Mouse (Mus musculus) hindbrain, embryonic 16.5 days (tissue): Measurements from ENCODE around the gene Lrp2bp. TPM values are rescaled to one million over a fixed set of nuclear protein-coding genes. Genes with fewer than 3 reads are reported as not detected.
A peak's percentile ranks its signal among the peaks of the same experiment; 100 is the strongest.

ENCODE experiments used
- ATAC-seq: fragments of 200-750 bp; cut with Nextera tagmentation; 2 replicates; pipeline ENCODE4 v1.8.0; 2017; ENCODE audit warnings: moderate TSS enrichment, moderate library complexity
- H3K27ac ChIP-seq: fragments of 300-500 bp; sonication (generic); 2 replicates; pipeline ENCODE4 v1.5.1; 2014; ENCODE audit warnings: low read depth, mild to moderate bottlenecking, control low read depth, low read length, moderate library complexity
- H3K27me3 ChIP-seq: fragments of 300-500 bp; sonication (generic); replicated peaks from 2 replicates; pipeline ENCODE4 v1.6.1; 2014; ENCODE audit warnings: low read length; ENCODE audit not compliant: control insufficient read depth, insufficient read depth
- H3K36me3 ChIP-seq: fragments of 300-500 bp; sonication (generic); 2 replicates; pipeline ENCODE4 v1.6.1; 2014; ENCODE audit warnings: mild to moderate bottlenecking, low read length, moderate library complexity, mixed read lengths; ENCODE audit not compliant: control insufficient read depth, insufficient read depth
- H3K4me1 ChIP-seq: fragments of 300-500 bp; sonication (generic); 2 replicates; pipeline ENCODE4 v1.6.1; 2014; ENCODE audit warnings: low read depth, low read length; ENCODE audit not compliant: control insufficient read depth, insufficient read depth
- H3K4me2 ChIP-seq: fragments of 300-500 bp; sonication (generic); 2 replicates; pipeline ENCODE4 v1.6.1; 2014; ENCODE audit warnings: mild to moderate bottlenecking, low read length, control low read depth, moderate library complexity
- H3K4me3 ChIP-seq: fragments of 300-500 bp; sonication (generic); 2 replicates; pipeline ENCODE4 v1.5.1; 2014; ENCODE audit warnings: mild to moderate bottlenecking, low read length, control low read depth, moderate library complexity
- H3K9ac ChIP-seq: fragments of 300-500 bp; sonication (generic); 2 replicates; pipeline ENCODE4 v1.6.1; 2014; ENCODE audit warnings: low read depth, mild to moderate bottlenecking, control low read depth, low read length, moderate library complexity
- H3K9me3 ChIP-seq: fragments of 300-500 bp; sonication (generic); 2 replicates; pipeline ENCODE4 v1.6.1; 2014; ENCODE audit warnings: mild to moderate bottlenecking, low read length, moderate library complexity; ENCODE audit not compliant: control insufficient read depth
- WGBS: fragments of 180-500 bp; shearing (Covaris S2); extraction: QIAGEN DNeasy Blood & Tissue Kit; methylation state at CpG from one replicate; pipeline ENCODE4 v1.1.7; 2014; 5-methylcytosine and 5-hydroxymethylcytosine counted together
- polyA plus RNA-seq: library from polyadenylated mRNA; unstranded; fragments of >200 nt; fragmentation: Nextera tagmentation; extraction: Ambion mirVana; gene quantifications from 2 replicates; pipeline ENCODE4 v1.2.1, GENCODE M21; 2015

The Lrp2bp gene
- 0.54 and 0.84 TPM in 2 replicates for polyA plus RNA-seq

DNA sequence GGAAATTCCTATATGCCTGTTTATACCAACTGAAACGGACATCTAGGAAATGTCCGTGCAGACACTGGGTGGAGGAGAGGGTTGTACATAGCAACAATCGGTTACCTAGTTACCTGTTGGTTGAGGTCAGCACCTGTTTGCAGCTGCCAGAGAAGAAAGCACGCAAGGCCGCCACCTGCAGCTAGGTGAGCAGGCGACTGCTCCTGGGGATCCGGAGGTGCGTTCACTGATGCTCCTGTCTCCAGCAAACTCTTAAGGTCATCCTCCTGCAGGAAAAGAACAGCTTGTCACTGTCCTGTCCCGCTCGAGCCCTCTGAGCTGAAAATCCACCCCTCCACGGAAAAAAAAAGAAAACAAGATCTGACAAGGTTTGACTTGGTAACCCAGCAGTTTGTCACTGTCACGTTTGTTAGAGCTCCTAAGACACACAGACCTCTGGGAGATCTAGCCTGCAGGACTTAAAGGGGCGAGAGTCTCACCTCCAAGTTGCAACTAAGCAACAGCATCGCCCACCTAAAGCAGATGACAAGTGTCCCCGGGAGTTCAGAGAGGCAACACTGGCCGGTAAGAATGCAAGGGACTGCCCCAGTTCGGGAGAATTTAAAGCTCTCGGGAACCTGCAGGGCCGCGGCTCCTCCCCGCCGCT is at the start of gene Lrp2bp:
Gene Lrp2bp (plus strand): TSS at position 166 of the 646 bp plus-strand sequence.
- no peaks in the 10 kb centered on the region for H3K27me3 ChIP-seq
- peaks cover 5% of the 10 kb centered on the region; the same call in 1 of the 2 replicates for H3K4me1 ChIP-seq
- WGBS: 2% methylated on average over 20 of the region's 22 CpGs

DNA sequence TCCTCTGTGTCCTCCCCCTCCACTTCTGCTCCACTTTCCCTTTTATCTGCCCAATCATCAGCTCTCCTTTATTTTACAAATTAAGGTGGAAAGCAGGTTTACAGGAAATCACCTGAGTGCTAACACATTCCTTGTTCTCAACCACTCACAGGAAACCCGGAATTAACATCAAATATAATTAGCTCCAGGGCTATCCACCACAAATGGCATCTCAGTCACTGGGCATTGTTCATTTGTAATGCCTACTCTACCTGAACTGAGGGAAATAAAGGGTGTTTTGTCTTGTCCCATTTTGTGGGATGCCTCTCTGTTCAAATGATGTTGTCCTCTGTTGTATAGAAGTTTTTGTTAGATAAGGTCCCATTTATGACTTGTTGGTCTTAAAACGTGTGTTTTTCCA is 48.5 kb upstream of the Lrp2bp start:
- WGBS: 54% methylated on average over 2 of the region's 2 CpGs

More for the DNA sequence above, at the start of gene Lrp2bp:
- Histone ChIP-seq H3K9me3 (no peaks in the 10 kb centered on the region), H3K4me2 (peak within 1 kb of the TSS; percentile 81), H3K4me3 (peak within 1 kb of the TSS; percentile 52), H3K9ac (peak within 1 kb of the TSS; percentile 76), H3K27ac (peak within 1 kb of the TSS; percentile 96), H3K36me3 (peaks cover 13% of the 10 kb centered on the region)
- ATAC-seq: peak; percentile 0; the same call in 1 of the 2 replicates

DNA sequence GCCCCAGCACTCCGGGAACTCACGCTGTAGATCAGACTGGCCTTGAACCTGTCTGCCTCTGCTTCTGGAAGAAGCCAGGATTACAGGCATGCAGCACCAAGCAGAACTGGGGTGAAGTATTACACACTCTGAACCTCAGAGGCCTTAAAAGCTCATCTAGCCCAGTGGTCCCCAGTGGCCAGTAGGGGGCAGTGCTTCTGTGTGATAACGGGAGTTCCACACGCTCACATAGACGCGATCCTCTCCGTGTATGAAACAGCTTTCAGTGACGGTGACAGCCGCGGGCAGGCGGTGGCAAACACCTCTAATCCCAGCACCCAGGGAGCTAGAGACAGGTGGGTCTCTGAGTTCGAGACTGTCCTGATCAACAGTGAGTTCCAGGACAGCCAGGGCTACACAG is 28.2 kb upstream of the Lrp2bp start:
- no peak overlapping the region for H3K9ac ChIP-seq
- WGBS: 97% methylated on average over 12 of the region's 12 CpGs
- H3K27me3 ChIP-seq: no peaks in the 10 kb centered on the region
- no peak for ATAC-seq
- no peak overlapping the region for H3K27ac ChIP-seq
- no peak overlapping the region for H3K4me3 ChIP-seq
- peaks cover 6% of the 10 kb centered on the region for H3K9me3 ChIP-seq
- no peak overlapping the region for H3K4me2 ChIP-seq
- peaks cover 7% of the 10 kb centered on the region for H3K4me1 ChIP-seq
- H3K36me3 ChIP-seq: no peaks in the 10 kb centered on the region; the same call in 1 of the 2 replicates

More for the DNA sequence above, 48.5 kb upstream of the Lrp2bp start:
- no peak for ATAC-seq
- no peak overlapping the region for H3K27ac ChIP-seq
- no peaks in the 10 kb centered on the region for H3K27me3 ChIP-seq
- no peaks in the 10 kb centered on the region for H3K36me3 ChIP-seq
- H3K4me3 ChIP-seq: no peak overlapping the region
- no peak overlapping the region for H3K4me2 ChIP-seq
- no peaks in the 10 kb centered on the region for H3K4me1 ChIP-seq
- H3K9me3 ChIP-seq: no peaks in the 10 kb centered on the region
- no peak overlapping the region for H3K9ac ChIP-seq

DNA sequence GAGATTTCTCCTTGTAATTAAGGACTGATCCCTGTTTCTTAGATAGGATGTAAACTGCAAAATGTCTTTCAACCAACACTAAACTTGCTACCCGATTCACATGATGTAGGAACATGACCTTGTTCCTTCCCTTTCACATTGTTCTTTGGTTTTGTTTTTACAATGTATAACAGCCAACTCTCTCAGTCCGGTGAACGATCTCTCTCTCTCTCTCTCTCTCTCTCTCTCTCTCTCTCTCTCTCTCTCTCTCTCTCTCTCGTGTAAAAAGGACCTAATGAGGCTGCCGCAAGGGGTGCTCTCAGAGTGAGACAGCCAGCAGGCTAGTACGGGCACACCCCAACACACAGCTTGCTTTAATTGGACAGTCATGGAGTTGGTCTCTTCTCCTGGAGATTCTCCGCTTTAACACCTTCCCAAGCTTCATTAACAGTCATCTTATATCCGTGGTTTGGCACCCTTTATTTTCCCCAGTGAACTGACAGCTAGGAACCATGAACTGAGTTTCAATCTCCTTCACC is 25.1 kb upstream of the Lrp2bp start:
- H3K27ac ChIP-seq: no peak overlapping the region
- peaks cover 3% of the 10 kb centered on the region; the same call in 1 of the 2 replicates for H3K36me3 ChIP-seq
- no peak for ATAC-seq
- H3K9ac ChIP-seq: no peak overlapping the region
- peaks cover 12% of the 10 kb centered on the region for H3K4me1 ChIP-seq
- peaks cover 6% of the 10 kb centered on the region for H3K9me3 ChIP-seq
- no peaks in the 10 kb centered on the region for H3K27me3 ChIP-seq
- no peak overlapping the region for H3K4me3 ChIP-seq
- 70% methylated on average over 8 of the region's 8 CpGs for WGBS
- H3K4me2 ChIP-seq: peak overlapping the region; percentile 86

DNA sequence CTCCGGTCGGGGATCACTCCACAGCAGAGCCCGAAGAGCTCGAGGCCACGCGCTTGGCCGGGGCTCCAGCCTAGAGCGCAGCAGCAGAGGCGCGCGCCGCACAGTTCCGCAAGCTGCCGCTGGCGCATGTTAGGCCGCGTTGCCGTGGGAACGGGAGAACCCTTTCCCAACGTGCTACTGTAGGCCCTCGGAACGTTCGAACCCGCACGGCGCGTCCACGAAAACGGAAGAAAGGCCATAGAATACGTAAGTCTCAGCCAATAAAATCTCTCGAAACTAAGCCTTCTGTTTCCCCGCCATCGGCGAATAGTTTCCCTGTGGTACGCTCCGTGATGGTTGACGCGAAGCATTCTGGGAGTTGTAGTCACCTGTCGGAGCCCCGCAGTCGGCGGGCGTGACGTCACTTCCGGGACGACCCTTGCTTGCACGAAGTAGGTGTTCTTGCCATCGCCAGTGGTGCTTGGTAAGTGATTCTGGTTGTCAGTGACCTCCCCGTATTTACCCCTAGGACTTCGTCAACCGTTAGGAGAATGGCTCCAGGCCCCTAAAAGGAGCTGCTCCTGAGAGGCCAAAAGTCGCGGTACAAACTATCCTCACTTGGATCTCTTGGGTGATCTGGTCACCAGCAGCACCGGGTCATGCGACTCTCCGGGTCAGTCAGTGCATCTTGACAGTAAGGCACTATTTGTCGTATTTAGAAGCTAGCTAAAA is 23.8 kb upstream of the Lrp2bp start, which contains the start of the genes 1700029J07Rik and Ufsp2:
Gene 1700029J07Rik (minus strand): TSS at position 127 of the 711 bp plus-strand sequence.
Gene Ufsp2 (plus strand): TSS at position 403 of the 711 bp plus-strand sequence.
- peak within 1 kb of the TSS; percentile 86 for H3K4me2 ChIP-seq
- peak; percentile 99 for ATAC-seq
- peaks cover 12% of the 10 kb centered on the region for H3K4me1 ChIP-seq
- H3K27ac ChIP-seq: peak within 1 kb of the TSS; percentile 84
- peak within 1 kb of the TSS; percentile 71 for H3K4me3 ChIP-seq
- H3K9ac ChIP-seq: peak within 1 kb of the TSS; percentile 81
- no peaks in the 10 kb centered on the region for H3K27me3 ChIP-seq
- peaks cover 6% of the 10 kb centered on the region for H3K9me3 ChIP-seq
- peaks cover 6% of the 10 kb centered on the region; the same call in 1 of the 2 replicates for H3K36me3 ChIP-seq
- WGBS: under 1% methylated on average over 57 of the region's 57 CpGs

DNA sequence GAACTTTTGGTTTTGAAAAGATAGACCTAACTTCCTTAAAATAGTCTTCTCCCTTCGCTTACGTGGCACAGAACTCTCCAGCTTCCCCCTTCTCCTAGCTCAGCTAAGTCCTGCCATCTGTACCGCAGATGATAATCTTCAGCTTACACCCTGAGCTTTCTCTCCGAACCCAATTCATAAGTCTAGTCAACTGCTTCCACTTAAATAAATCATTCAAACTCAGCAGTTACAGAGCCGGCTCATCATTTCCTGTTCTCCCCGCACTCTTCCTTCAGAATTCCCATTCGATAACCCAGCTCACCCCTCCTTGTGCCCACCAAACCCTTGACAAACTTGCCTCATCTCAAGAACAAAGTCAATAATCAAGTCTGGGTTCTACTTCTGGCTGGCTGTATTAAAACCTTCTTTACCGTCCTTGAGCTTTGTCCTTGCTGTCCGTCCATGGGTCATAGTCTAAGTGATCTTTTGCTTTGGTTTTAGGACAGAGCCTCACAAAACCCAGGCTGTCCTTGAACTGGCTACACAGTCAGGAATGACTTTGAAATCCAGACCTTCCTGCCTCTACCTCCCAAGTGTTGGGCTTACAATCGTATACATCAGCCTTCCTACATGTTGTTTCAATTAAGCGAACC is 23.1 kb upstream of the Lrp2bp start:
- H3K36me3 ChIP-seq: peaks cover 9% of the 10 kb centered on the region
- ATAC-seq: no peak
- peak overlapping the region; percentile 86 for H3K4me2 ChIP-seq
- peaks cover 5% of the 10 kb centered on the region for H3K9me3 ChIP-seq
- 68% methylated on average over 11 of the region's 11 CpGs for WGBS
- H3K27ac ChIP-seq: no peak overlapping the region; the same call in 1 of the 2 replicates
- peak overlapping the region; percentile 71 for H3K4me3 ChIP-seq
- H3K4me1 ChIP-seq: peaks cover 12% of the 10 kb centered on the region
- H3K27me3 ChIP-seq: no peaks in the 10 kb centered on the region
- peak overlapping the region; percentile 72 for H3K9ac ChIP-seq

DNA sequence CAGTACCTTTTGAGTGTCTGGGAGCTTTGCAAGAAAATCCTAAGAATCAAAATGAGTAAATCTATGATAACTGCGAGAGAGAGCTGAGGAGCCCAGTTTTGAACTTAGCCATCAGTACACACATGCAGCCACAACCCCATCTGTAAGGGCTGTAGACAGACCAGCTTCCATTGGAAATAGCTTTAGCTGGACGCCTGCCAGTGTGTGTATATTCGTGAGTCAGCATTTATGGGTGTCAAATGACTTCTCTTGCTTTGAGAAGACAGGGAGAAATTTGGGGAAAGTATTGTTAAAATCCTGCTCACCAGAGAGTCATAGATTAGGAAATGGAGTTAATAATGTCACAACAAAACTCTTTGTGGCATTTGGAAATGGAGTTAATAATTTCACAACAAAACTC is 12.4 kb upstream of the Lrp2bp start:
- no peak overlapping the region for H3K4me2 ChIP-seq
- WGBS: 84% methylated on average over 3 of the region's 3 CpGs
- H3K4me3 ChIP-seq: no peak overlapping the region
- H3K36me3 ChIP-seq: peaks cover 8% of the 10 kb centered on the region
- no peak overlapping the region for H3K9ac ChIP-seq
- no peaks in the 10 kb centered on the region for H3K9me3 ChIP-seq
- no peak for ATAC-seq
- H3K27ac ChIP-seq: no peak overlapping the region
- no peaks in the 10 kb centered on the region for H3K27me3 ChIP-seq
- H3K4me1 ChIP-seq: no peaks in the 10 kb centered on the region

DNA sequence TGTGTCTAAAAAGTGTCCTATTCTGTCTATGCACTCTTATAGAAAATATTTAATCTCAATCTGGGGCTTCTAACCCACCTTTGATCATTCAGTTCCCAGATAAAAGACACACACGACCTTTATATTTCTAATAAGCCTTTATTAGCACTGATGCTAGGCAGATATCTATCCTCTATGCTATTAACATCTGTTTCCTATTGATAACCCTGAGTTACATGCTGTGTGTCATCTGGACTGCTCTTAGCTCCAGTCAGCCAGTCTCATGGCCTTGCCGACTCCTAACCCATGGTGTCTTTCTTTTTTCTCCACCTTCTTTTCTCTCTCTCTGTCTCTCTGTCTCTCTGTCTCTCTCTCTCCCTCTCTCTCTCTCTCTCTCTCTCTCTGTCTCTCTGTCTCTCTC is 10.9 kb upstream of the Lrp2bp start:
- WGBS: 61% methylated on average over 2 of the region's 2 CpGs
- Histone ChIP-seq H3K27ac (no peak overlapping the region), H3K4me2 (no peak overlapping the region)

More for the DNA sequence above, 10.9 kb upstream of the Lrp2bp start:
- no peaks in the 10 kb centered on the region for H3K9me3 ChIP-seq
- H3K4me3 ChIP-seq: no peak overlapping the region
- no peaks in the 10 kb centered on the region for H3K27me3 ChIP-seq
- ATAC-seq: no peak
- H3K9ac ChIP-seq: no peak overlapping the region
- peaks cover 6% of the 10 kb centered on the region; the same call in 1 of the 2 replicates for H3K36me3 ChIP-seq
- H3K4me1 ChIP-seq: no peaks in the 10 kb centered on the region
